Mouse (Mus musculus) urinary bladder, postnatal 36 days (tissue): ENCODE measurements around the gene Folr1.

Experiments used
- DNase-seq, 2 experiments: peaks; one replicate each; pipeline ENCODE4 v3.0.0; 2022; ENCODE audit warnings: low spot score in 2 of 2, mixed read lengths in 1 of 2

Gene Folr1

GRCm38 (mm10) chr7:101870629-101871028 is at the start of gene Folr1:
TSS of gene Folr1 (minus strand) at chr7:101870788.
- no peak for DNase-seq

- peak; percentile 61 to 62 for DNase-seq
These were observed 47.5 kb upstream of the Folr1 start for GRCm38 (mm10) chr7:101918071-101918470.

GRCm38 (mm10) chr7:101911982-101912381 is 41.4 kb upstream of the Folr1 start:
- no peak for DNase-seq

- DNase-seq, result no peak
These were observed 39.5 kb upstream of the Folr1 start for GRCm38 (mm10) chr7:101910138-101910537.

- no peak for DNase-seq
These were observed 37.8 kb upstream of the Folr1 start for GRCm38 (mm10) chr7:101908367-101908766.

- peak in 1 of 2 experiments; percentile 14 for DNase-seq
These were observed 36.1 kb upstream of the Folr1 start for GRCm38 (mm10) chr7:101906696-101907095.

GRCm38 (mm10) chr7:101906287-101906681 is 35.7 kb upstream of the Folr1 start, which contains the start of gene Tomt:
TSS of gene Tomt (minus strand) at chr7:101906359.
- DNase-seq, result no peak

GRCm38 (mm10) chr7:101905561-101906286 is 35.1 kb upstream of the Folr1 start, which contains the start of gene Lamtor1:
TSS of gene Lamtor1 (plus strand) at chr7:101905904.
- DNase-seq, result peak; percentile 98 to 100

- DNase-seq, result no peak
These were observed 32.3 kb upstream of the Folr1 start for GRCm38 (mm10) chr7:101902846-101903245.

GRCm38 (mm10) chr7:101901969-101902368 is 31.4 kb upstream of the Folr1 start:
- DNase-seq, result no peak

GRCm38 (mm10) chr7:101900331-101901097 is 29.9 kb upstream of the Folr1 start:
- no peak for DNase-seq

- DNase-seq, result peak; percentile 93 to 97
These were observed 25.8 kb upstream of the Folr1 start for GRCm38 (mm10) chr7:101896104-101897066.

- no peak for DNase-seq
These were observed 25.1 kb upstream of the Folr1 start for GRCm38 (mm10) chr7:101895695-101896094.

- no peak for DNase-seq
These were observed 17.9 kb upstream of the Folr1 start for GRCm38 (mm10) chr7:101888460-101888859.

GRCm38 (mm10) chr7:101886274-101886673 is 15.7 kb upstream of the Folr1 start:
- DNase-seq, result no peak

GRCm38 (mm10) chr7:101884160-101884559 is 13.6 kb upstream of the Folr1 start:
- DNase-seq, result no peak

- no peak for DNase-seq
These were observed 12.0 kb upstream of the Folr1 start for GRCm38 (mm10) chr7:101882413-101883154.

GRCm38 (mm10) chr7:101880855-101881254 is 10.3 kb upstream of the Folr1 start:
- DNase-seq, result no peak

- no peak for DNase-seq
These were observed 5.4 kb upstream of the Folr1 start for GRCm38 (mm10) chr7:101875978-101876377.

GRCm38 (mm10) chr7:101871296-101871695 is 708 bp upstream of the Folr1 start:
- DNase-seq, result no peak

GRCm38 (mm10) chr7:101869163-101869500 is 1.5 kb downstream of the Folr1 start:
- DNase-seq, result no peak
